Mouse (Mus musculus) thymus, adult 2 months (tissue): Measurements from ENCODE around the gene Suv39h1.
"Not testable (repeated sequence)": the region's sequence is repeated elsewhere in the genome, so short reads cannot be mapped to it uniquely, and the experiment has no call there.

Experiments used
- CTCF ChIP-seq: fragments of 200-500 bp; IDR thresholded peaks from 2 replicates; pipeline ENCODE4 v1.5.1; 2012; ENCODE audit warnings: mild to moderate bottlenecking, control low read depth, low read length, moderate library complexity, borderline replicate concordance; ENCODE audit not compliant: control insufficient read depth, poor library complexity, insufficient read depth; ENCODE audit errors: extremely low read depth
- POLR2A ChIP-seq: fragments of 200-500 bp; IDR thresholded peaks from 2 replicates; pipeline ENCODE4 v1.6.1; 2012; ENCODE audit warnings: mild to moderate bottlenecking, low read length, control low read depth, moderate library complexity; ENCODE audit not compliant: control insufficient read depth, poor library complexity, insufficient read depth; ENCODE audit errors: extremely low read depth

GRCm38 (mm10) chrX:8051044-8051781 is 23.3 kb downstream of the Suv39h1 start:
- not testable (repeated sequence) for TF ChIP-seq CTCF, POLR2A
